Mouse (Mus musculus) regulatory T cell (primary cell): ENCODE measurements around the gene Syn3.

ENCODE experiments used
- in situ Hi-C: fragments of 300-600 bp; cut with MboI, MseI; formaldehyde crosslinking; loops from one replicate; pipeline ENCODE4 v1.15.1; 2025; ENCODE audit warnings: high pct_unique_total_duplicates

Gene Syn3

DNA sequence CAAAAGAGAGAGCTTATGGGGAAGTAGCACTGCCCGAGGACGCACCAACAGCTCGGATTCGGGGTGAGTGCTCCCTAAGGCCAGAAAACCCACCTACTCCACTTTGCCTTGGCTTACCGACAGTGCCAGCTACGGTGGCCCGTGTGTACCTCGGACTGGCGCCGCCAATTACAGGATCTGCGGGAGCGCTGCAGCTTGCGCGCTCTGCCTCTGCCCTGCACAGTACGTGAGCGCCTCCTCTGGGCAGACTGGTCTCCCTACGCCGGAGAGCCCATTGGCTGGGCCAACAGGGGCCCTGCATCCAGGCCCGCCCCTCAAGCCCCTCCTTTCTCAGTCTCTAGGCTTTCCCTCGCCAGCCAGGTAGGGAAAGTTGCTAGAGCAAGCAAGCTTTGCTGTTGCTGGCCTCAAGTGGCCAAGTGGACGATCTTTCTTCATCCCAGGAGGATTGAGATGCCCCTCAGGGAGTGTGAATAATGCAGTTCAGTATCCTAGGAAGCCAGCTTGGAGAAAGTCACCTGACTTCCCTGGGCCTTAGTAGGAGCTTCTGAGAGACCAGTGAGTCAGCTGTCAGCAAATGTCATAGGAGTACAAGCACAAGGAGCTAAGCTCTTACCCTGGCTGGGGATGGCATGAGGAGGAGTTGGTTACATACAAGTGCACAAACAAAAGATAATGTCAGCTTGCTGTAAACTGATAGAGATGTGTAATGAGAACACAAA lies at the start of gene Syn3:
Syn3 (minus strand) TSS at position 224 of the 719 bp plus-strand sequence.
- in situ Hi-C loops, result no loop called here

- in situ Hi-C loops, result loop anchor here (5.0 kb wide), 1 partner anchor 704 kb away; no protein-coding TSS in a partner anchor
Observed at GRCm38 (mm10) chr10:86526357-86526874, 27.7 kb upstream of the Syn3 start.

DNA sequence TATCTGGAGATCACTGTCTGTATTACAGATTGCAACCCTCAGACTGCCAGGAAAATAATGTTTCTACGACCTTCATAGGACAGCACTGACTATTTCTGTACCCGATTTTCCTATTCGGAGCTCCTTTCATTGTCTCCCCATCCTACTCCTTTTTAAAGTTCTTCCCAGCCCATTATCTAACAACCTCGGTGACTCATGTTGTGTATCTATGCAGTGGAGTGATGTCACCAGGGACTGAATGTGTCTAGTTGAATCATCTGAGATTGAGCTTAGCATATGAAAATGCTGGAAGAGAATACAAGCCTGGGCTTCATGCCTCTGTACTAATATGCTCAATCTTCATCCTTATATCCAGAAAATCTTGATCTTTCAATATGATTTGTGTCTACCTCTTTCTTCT lies 15.1 kb upstream of the Syn3 start:
- in situ Hi-C loops, result no loop called here

DNA sequence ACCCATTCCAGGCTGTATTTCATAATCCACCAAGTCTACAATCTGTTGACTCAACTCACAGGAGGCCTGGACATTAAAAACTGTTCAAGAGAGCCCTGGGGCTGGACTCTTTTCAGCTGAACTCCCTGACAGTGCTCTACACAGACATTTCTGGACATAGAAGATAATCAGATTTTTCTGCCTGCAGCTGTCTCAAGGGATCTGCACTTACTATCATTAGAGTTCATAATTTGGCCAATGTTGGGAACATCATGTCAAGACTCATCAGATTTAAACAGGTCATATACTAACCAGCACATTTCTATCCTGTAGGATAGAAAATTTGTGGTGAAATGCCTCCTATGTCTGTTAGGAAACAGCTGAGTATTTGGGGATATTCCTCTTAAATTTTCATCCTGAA lies 12.2 kb upstream of the Syn3 start:
- in situ Hi-C loops, result no loop called here

DNA sequence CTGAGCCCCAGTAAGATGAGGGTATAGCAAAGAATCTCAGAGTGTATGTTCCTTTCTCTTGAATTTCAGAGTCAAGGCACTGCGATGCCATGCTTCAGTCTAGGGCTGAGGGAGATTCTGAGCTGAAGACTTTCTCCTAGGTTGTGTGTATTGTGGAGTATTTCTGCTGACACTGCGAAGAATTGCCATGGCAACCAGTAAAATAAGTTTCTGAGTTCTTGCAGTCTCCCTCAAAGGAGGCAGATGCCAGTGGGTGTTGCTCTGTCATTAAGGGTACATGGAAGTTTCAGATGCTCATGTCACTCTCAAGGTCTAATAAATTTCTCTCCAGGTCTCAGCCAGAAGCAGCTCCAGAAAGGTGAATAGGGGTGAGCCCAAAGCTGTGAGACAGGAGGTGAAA lies 3.4 kb upstream of the Syn3 start:
- in situ Hi-C loops, result no loop called here

DNA sequence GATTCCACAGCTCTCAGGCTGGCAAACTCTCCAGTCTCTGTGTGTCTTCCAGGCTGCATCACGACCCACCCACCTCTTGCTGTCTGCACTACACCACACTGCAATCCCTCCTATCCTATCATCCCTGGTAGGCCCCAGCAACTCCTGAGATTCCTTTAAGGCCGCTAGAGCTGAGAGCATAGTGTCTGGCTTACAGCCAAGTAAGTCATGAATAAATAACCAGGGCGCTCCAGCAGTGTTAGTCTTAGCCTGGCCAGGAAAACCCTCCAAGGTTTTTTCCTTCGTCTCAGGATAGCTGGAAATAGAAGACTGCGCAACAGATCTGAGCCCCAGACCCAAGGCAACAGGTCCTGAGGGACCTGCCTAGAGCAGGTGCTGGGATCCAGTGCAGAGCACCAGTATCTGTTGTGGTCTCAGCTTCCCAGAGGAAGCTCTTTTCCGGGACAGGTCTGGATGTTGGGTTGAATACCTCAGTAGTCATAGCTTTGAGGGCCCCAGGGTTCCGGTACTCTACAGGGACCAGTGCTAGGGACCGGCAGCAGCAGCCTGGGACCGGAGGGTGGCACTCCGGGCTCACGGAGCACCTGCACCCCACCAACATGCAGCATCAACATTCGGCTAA lies 534 bp downstream of the Syn3 start:
- in situ Hi-C loops, result no loop called here

DNA sequence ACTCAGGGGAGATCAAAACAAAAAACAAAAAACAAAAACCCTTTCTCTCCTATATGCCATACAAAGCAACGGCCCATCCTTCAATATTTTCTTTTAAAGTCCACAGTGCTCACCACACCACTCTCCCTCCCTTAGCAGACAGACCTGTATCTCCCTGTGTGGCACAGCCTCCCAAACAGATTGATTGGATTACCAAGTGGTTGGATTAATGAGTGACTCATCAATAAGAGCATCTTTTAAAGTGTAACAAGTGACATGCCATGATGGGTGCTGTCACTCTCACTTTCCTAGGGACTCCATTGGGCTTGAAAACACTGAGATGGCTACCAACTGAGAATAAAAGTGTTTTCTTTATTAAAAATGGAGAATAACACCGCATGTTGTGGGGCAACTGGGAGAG lies 2.8 kb downstream of the Syn3 start:
- in situ Hi-C loops, result no loop called here

DNA sequence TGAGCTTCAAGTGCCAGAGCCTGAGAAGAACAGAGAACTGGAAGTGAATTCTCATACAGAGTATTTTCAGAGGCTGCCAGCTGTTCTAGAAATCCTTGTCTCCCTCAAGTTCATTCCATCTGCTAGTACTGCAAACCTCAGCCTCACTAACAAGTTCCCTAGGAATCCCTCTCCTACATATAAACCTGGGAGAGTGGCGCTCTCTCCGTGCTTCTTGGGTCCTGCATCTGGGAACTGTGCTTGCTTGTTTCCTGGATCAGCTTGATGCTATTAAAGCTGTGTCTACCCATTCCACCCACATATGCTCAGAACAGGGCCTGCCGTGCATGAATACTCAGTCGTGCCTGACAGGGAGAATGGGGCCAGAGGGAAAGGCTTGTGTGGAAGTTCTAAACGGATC lies 5.6 kb downstream of the Syn3 start:
- in situ Hi-C loops, result no loop called here

- in situ Hi-C loops, result no loop called here
Observed at GRCm38 (mm10) chr10:86492089-86492907, 6.4 kb downstream of the Syn3 start.

DNA sequence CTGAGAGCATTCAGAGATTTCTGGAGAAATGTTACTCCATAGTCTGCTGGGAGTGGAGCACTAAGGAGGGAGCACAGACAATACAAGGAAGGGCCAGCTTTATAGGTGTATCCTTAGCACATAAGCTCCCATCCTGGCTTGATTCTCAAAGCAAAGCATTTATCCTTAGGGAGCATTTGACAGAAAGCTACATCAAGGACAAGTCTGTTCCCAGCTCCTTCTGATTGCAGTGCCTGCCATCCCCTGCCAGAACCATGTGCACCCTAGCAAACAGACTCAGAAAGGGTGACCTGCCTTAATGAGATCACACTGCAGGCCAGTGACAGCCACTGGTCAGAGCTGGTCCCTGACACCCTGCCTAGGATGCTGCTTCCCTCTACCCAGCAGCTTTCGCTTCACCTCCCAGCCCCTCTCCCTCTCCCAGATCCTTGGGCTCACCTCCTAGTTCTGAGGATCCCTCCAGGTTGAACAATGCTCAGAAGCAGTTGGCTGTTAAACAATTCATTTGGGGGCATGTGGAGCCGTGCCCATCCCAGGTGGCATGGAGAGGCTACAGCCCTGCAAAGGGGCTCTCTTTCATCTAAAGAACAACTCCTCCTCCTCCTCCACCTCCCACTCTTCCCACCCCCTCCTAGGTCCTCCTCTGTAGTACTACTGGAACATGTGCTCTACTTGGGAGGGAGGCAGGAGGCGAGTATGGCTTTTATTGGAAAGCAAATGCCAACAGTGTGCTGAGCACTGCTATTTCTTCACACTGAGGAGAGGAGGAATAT lies 7.2 kb downstream of the Syn3 start:
- in situ Hi-C loops, result no loop called here

- in situ Hi-C loops, result no loop called here
Observed at GRCm38 (mm10) chr10:86488544-86488943, 10.2 kb downstream of the Syn3 start.

DNA sequence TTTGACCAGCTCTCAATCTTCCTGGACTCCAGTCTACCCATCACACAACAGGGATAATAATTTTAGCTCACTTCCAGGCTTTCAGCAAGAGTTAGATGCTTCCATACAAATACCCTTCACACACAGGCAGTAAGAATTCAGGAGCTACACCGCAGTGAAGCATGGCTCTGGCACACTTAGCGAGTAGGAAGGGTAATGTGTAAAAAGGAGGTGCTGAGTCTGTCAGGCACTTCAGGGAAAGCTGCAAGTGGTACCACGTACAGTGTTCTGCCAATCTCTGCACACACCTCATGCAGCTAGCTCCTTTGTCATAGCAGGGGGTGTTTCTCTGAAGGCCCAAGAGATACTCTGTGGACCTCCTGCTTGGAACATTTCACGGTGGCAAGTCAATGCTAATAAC lies 12.7 kb downstream of the Syn3 start:
- in situ Hi-C loops, result no loop called here

GRCm38 (mm10) chr10:86483968-86484367 lies 14.7 kb downstream of the Syn3 start:
- in situ Hi-C loops, result loop anchor here (5.0 kb wide), 1 partner anchor 258 kb away; no protein-coding TSS in a partner anchor

DNA sequence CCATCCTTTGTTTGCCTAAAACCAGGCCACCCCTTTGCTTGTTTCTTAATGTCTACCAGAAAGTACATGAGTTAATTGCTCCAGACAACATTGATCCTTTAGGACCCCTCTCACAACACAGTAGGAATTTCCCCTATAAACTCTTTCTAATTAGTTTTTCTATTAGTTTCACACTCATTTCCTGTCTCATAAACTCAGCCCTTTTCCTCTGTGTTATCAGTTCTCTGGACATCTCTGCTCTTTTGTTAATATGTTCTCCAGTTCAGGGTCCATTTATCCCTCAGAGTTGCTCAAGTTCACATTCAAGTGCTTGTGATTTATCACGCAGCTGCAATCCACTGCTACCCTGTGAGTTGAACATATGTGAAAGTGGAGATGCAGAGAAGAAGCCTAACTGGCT lies 16.2 kb downstream of the Syn3 start:
- in situ Hi-C loops, result loop anchor here (5.0 kb wide), 1 partner anchor 260 kb away; no protein-coding TSS in a partner anchor

- in situ Hi-C loops, result loop anchor here (5.0 kb wide), 1 partner anchor 262 kb away; no protein-coding TSS in a partner anchor
Observed at GRCm38 (mm10) chr10:86480711-86481110, 18.0 kb downstream of the Syn3 start.

DNA sequence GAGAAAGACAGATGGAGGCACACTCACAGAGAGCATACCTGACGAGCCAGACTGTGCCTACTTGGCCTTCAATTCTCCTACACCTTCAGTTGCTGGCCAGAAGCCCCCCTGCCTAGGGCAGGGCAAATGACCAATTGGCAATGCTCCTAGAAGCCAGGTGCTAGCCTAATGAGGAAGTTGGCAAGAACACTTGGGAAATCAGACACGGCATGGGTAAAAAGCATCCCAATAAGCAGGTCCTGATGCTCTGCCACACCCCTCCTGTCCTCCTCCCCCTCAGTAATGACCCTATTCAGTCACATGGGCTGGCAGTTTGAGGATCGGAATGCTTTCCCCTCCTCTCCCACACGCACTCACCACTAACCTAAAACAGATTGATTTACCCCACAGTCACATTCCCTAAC lies 19.0 kb downstream of the Syn3 start:
- in situ Hi-C loops, result loop anchor here (5.0 kb wide), 1 partner anchor 263 kb away; no protein-coding TSS in a partner anchor

DNA sequence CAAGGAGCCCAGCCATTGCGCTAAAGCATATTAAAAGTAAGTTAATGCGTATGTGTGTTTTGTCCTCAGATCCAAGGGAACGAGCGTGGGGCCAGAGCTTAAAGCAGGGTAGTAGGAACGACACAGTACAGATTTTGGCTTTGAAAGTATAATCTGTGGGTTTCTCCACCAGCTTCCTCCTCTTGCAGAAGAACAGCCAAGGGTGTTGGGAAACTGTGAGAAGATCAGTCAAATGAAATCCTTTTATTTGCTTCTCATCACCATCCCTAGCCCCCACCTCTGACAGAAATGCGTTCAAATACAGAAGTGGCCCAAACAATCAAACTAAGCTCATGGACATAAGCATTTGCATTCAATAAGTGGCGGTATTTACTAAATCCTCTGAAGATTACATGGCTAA lies 22.0 kb downstream of the Syn3 start:
- in situ Hi-C loops, result no loop called here

GRCm38 (mm10) chr10:86475270-86475669 lies 23.4 kb downstream of the Syn3 start:
- in situ Hi-C loops, result no loop called here

GRCm38 (mm10) chr10:86474176-86475154 lies 24.2 kb downstream of the Syn3 start:
- in situ Hi-C loops, result no loop called here

- in situ Hi-C loops, result no loop called here
Observed at GRCm38 (mm10) chr10:86473637-86474154, 25.0 kb downstream of the Syn3 start.
